Mouse (Mus musculus) E14TG2a.4 (cell line): Measurements from ENCODE around the gene Gm19426.

Source experiments
- CTCF ChIP-seq: conservative IDR thresholded peaks from 2 replicates; pipeline ENCODE4 v1.5.1; 2014; ENCODE audit warnings: low read length
- NANOG ChIP-seq: IDR thresholded peaks from 2 replicates; pipeline ENCODE4 v1.6.1; 2014; ENCODE audit warnings: borderline replicate concordance, low read length, mixed read lengths

DNA sequence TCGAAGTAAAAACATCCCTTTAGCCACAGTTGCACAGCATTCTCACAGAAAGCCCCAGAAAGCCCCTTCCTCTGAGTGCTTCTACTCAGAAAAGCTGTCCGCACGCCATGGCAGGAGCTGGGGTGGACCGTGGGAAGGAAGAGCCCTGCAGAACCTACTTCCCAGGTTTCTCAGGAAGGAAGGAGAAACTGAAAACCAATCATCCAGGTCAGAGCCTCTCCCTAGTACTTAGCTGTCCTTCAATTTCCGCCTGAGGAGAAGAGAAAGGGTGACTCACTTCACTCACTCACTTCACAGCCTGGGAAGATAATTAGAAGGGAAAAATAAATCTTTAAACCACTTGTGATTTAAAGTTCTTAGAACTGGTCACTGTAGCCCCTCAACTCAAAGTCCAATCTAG, 39.1 kb downstream of the Gm19426 start:
- TF ChIP-seq CTCF (no peak), NANOG (no peak)
